Mouse (Mus musculus) urinary bladder, postnatal 0 days (tissue): ENCODE measurements around the gene Pik3r1. TPM values are rescaled to one million over a fixed set of nuclear protein-coding genes. Genes with fewer than 3 reads are reported as not detected.

Source experiments
- polyA plus RNA-seq: library from polyadenylated mRNA; unstranded; fragments of >200 nt; fragmentation: Nextera tagmentation; extraction: Ambion mirVana; gene quantifications from 2 replicates; pipeline ENCODE4 v1.2.1, GENCODE M21; 2015

Pik3r1 gene
- 23.4 and 24.1 TPM in 2 replicates for polyA plus RNA-seq

GRCm38 (mm10) chr13:101767809-101768629 lies at the start of gene Pik3r1:
Pik3r1 (minus strand) TSS chr13:101768217.

